Mouse (Mus musculus) adipocyte (in vitro differentiated cells): ENCODE results near the gene Ngly1.
A peak's percentile ranks its signal among the peaks of the same experiment; 100 is the strongest.

ENCODE experiments used
- DNase-seq: peaks from one replicate; pipeline ENCODE4 v3.0.0-alpha.2; 2016; ENCODE audit warnings: low spot score

Ngly1 gene

GRCm38 (mm10) chr14:16249171-16249874, at the start of gene Ngly1, which contains the start of gene Oxsm:
TSS of gene Ngly1 (plus strand) at chr14:16249280.
TSS of gene Oxsm (minus strand) at chr14:16249808.
- DNase-seq: peak; percentile 81

GRCm38 (mm10) chr14:16200220-16200912, 48.7 kb upstream of the Ngly1 start:
- DNase-seq: no peak

GRCm38 (mm10) chr14:16200969-16201638, 48.0 kb upstream of the Ngly1 start:
- no peak for DNase-seq

GRCm38 (mm10) chr14:16201673-16202072, 47.4 kb upstream of the Ngly1 start:
- no peak for DNase-seq

- DNase-seq: no peak
These were observed 41.4 kb upstream of the Ngly1 start for GRCm38 (mm10) chr14:16207722-16208121.

GRCm38 (mm10) chr14:16219015-16219414, 30.1 kb upstream of the Ngly1 start:
- DNase-seq: peak; percentile 61

- no peak for DNase-seq
These were observed 19.7 kb upstream of the Ngly1 start for GRCm38 (mm10) chr14:16229395-16229794.

GRCm38 (mm10) chr14:16230581-16230980, 18.5 kb upstream of the Ngly1 start:
- no peak for DNase-seq

GRCm38 (mm10) chr14:16233515-16233914, 15.6 kb upstream of the Ngly1 start:
- no peak for DNase-seq

GRCm38 (mm10) chr14:16236466-16236865, 12.6 kb upstream of the Ngly1 start:
- no peak for DNase-seq

GRCm38 (mm10) chr14:16242193-16242815, 6.8 kb upstream of the Ngly1 start:
- DNase-seq: peak; percentile 16

GRCm38 (mm10) chr14:16242947-16243602, 6.0 kb upstream of the Ngly1 start:
- peak; percentile 85 for DNase-seq

GRCm38 (mm10) chr14:16243603-16244209, 5.4 kb upstream of the Ngly1 start:
- DNase-seq: peak; percentile 49

- no peak for DNase-seq
These were observed 4.7 kb upstream of the Ngly1 start for GRCm38 (mm10) chr14:16244370-16244769.

GRCm38 (mm10) chr14:16245127-16245526, 4.0 kb upstream of the Ngly1 start:
- no peak for DNase-seq

- peak; percentile 26 for DNase-seq
These were observed 2.7 kb upstream of the Ngly1 start for GRCm38 (mm10) chr14:16246340-16246912.

- DNase-seq: no peak
These were observed 945 bp upstream of the Ngly1 start for GRCm38 (mm10) chr14:16248135-16248534.

- DNase-seq: peak; percentile 26
These were observed 400 bp upstream of the Ngly1 start for GRCm38 (mm10) chr14:16248603-16249157.

- DNase-seq: peak; percentile 8
These were observed 1.0 kb downstream of the Ngly1 start for GRCm38 (mm10) chr14:16250099-16250498.

GRCm38 (mm10) chr14:16255745-16256144, 6.7 kb downstream of the Ngly1 start:
- no peak for DNase-seq

- DNase-seq: peak; percentile 12
These were observed 7.1 kb downstream of the Ngly1 start for GRCm38 (mm10) chr14:16256209-16256608.
